Mouse (Mus musculus) layer of hippocampus, postnatal 14 days (tissue): ENCODE data around the gene Ctnna3. TPM values are rescaled to one million over a fixed set of nuclear protein-coding genes. Genes with fewer than 3 reads are reported as not detected.
"Not testable (repeated sequence)": the region's sequence is repeated elsewhere in the genome, so short reads cannot be mapped to it uniquely, and the experiment has no call there.

Experiments used
- DNase-seq, 2 experiments: peaks; one replicate each; pipeline ENCODE4 v3.0.0; 2021 to 2022; ENCODE audit warnings: low spot score in 2 of 2, mixed read lengths in 1 of 2
- long read RNA-seq, 2 experiments: library from polyadenylated mRNA; stranded (forward); transcript quantifications; one replicate each; pipeline ENCODE4 v2.0.0; 2021
- total RNA-seq, 2 experiments: library from RNA; stranded (reverse); gene quantifications; 2 replicates each; pipeline ENCODE4 v1.2.3; 2021

Ctnna3 gene
- 1 to 10 TPM; 1.1 to 1.4 TPM for total RNA-seq
- long read RNA-seq, experiment 1, partial matches to known transcripts, result 0 of 3 reads
- long read RNA-seq, experiment 1, other reads (novel, unspliced or antisense), result 3 of 3 reads
- long read RNA-seq, experiment 2, partial matches to known transcripts, result 0 of 4 reads
- long read RNA-seq, experiment 2, other reads (novel, unspliced or antisense), result 4 of 4 reads

DNA sequence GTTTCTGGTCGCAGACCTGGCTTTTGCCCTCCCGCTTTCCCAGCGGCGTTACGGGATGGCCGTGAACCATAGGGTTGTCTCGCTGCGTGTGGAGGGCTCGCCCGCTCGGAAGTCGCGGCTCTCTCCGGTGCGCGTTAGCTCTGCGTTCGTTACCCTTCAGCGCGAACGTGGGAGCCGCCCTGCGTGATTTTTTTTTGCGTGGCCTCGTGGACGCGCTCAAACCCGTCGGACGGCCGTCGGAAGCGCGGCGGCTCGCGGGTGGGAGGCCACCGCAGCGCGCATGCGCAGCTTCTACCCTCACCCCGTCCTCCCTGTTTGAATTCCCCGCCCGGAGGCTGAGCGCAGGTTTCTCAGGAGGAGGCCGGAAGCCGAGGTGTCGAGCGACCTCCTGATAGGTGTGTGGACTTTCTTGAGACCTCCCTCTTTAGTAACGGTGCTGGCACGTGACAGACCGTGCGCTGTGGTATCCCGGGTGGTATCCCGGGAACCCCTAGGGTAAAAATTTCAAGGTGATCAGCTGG lies at the start of gene Ctnna3:
Gene Ctnna3, plus strand, starts transcription at position 314 of the 521 bp plus-strand sequence.
- DNase-seq, result peak; percentile 86 to 89

DNA sequence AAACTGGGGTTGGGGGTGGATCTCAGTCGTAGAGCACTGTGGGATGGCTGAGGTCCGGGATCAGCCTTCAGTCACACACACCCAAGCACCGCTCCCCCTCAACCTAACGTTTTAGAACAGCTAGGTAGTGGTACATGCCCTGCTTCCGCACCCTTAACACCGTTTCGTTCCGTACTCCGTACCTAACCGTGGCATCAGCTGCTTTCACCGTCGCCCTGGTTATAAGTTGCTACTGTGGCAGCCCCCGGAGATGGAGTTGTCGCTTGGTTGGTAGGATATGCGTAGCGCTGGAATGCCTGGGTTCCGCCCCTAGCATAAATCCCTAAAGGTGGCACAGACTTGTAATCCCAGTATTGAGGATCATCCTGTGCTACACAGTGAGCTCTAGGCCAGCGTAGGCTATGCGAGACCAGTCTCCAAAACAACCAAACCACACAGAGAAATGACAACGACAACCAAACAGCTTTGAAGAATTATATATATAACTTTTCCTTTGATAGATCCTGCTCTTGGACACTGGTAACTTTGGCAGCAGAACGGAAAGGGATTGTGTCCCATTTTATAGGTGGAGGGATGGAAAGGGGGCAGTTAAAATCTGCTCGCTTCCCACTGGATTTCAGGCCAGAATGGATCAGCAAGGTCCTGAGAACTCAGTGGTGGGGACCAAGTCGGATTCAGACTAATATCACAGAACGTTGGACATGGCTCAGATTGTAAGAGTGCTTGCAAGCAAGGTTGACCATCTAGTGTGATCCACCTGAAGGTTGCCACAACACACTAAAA lies 48.2 kb upstream of the Ctnna3 start, which contains the start of gene Sirt1:
Gene Sirt1, minus strand, starts transcription at position 207 of the 783 bp plus-strand sequence.
- peak in 1 of 2 experiments; percentile 7 for DNase-seq

DNA sequence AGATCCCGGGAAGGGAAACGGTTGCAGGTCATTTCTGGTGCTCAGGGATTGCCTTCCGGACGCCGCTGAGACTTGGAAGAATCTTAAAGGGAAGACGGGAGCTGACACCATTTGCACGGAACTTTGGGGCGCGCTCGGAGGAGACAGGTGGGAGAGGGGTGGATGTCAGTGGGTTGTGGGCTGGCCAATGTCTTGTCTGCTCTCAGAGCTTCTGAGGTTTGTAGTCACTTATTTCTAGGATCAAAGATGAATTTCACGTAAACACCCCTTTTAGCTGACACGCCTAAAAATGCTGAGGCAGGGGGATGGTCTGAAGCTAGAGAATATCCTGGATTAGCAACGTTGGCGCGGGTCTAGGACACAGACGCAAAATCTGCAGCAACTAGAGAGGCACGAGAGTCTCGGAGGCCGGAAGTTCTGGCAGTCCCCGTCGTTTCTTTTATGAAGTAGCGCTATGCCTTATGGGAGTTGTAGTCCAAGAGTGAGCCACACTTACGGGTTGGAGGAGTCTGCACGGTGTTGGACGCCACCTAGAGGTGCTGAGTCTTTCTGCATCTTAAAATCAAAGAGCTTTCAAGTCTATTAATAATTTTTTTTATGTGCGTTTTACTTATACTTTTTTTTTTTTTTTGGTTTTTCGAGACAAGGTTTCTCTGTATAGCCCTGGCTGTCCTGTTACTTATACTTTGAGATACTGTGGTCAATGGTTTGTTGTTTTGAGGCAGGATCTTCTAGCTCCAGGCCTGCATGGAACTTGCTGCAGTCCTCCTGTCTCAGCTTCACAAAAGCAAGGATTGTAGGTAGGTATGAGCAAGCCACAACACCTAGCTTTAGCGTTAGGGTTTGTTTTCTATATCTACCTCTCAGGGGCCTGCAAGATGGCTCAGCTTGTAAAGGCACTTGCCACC lies 47.3 kb upstream of the Ctnna3 start, which contains the start of gene Dnajc12:
Gene Dnajc12, plus strand, starts transcription at position 72 of the 908 bp plus-strand sequence.
- DNase-seq, result peak; percentile 65 to 94

DNA sequence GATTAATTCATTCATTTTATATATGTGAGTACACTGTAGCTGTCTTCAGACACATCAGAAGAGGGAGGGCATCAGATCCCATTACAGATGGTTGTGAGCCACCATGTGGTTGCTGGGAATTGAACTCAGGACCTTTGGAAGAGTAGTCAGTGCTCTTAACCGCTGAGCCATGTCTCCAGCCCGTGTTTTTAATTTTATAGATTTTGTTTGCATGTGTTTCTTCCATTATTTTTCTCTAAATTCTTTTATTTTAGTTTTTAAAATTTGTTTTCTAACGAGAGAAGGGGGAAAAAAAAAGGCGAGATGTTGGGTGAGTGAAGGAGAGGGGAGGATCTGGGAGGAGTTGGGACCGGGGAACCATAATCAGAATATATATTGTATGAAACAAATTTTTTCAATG lies 44.0 kb upstream of the Ctnna3 start:
- DNase-seq, result not testable (repeated sequence)

DNA sequence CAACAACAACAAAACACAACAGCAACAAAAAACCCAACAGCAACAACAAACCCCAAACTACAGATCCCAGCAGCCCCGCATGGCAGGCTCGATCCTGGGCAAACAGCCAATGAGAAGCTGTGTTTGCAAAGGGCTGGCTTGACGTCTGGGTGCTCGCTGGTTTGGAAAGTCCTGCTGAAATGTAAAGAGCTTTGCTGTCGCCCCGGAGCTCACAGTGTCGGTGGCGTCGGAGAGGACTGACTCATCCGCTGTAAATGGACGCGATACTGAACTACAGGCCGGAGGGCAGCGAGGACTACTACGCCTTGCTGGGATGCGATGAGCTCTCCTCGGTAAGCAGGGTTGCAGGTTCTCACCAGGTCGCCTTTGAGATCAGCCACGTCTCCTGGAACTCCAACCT lies 43.5 kb upstream of the Ctnna3 start:
- peak; percentile 73 to 90 for DNase-seq

DNA sequence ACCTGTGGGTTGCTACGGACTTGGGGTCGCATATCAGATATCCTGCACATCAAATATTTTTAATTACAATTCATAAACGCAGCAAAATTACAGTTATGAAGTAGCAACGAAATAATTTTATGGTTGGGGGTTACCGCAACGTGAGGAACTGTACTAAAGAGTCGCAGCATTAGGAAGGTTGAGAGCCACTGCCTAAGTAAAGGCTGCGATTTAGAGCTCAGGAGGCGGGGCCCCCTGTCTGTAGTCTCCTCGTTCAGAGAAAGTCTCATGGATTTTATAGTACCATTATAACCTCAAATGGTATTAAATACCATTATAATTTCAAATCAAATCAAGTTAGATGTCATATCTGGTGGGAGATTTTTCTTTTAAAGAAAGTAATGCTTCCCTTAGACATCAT lies 42.9 kb upstream of the Ctnna3 start:
- DNase-seq, result no peak

DNA sequence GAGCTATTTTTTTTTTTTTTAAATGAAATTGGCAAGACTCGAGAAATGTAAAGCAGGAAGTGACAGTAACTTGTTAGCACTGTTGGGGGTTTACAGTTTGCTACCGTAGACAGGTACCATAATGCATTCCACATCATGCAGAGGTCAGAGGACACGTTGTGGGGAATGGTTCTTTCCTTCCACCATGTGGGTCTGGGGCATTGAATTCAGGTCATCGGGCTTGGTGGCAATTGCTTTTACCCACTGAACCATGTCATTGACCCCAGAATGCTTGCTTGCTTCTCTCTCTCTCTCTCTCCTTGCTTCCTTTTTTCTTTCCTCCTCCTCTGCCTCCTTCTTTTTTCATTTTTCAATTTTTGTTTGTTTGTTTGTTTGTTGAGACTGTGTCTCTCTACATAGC lies 41.0 kb upstream of the Ctnna3 start:
- no peak for DNase-seq

DNA sequence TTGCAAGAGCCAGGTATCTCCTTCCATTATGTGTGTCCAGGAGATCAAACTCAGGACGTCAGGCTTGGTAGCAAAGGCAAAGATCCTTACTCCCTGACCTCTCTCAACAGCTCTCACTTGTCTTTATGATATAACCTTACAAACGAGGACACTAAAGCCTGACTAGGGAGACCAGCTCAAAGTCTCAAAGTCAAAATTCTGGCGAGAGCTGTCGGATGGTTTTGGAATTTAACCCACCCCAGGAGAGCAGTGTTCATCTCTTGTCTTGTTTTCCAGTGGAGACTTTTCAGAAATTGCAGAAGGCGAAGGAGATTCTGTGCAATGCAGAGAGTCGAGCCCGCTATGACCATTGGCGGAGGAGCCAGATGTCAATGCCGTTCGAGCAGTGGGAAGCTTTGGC lies 32.9 kb upstream of the Ctnna3 start:
- DNase-seq, result no peak

DNA sequence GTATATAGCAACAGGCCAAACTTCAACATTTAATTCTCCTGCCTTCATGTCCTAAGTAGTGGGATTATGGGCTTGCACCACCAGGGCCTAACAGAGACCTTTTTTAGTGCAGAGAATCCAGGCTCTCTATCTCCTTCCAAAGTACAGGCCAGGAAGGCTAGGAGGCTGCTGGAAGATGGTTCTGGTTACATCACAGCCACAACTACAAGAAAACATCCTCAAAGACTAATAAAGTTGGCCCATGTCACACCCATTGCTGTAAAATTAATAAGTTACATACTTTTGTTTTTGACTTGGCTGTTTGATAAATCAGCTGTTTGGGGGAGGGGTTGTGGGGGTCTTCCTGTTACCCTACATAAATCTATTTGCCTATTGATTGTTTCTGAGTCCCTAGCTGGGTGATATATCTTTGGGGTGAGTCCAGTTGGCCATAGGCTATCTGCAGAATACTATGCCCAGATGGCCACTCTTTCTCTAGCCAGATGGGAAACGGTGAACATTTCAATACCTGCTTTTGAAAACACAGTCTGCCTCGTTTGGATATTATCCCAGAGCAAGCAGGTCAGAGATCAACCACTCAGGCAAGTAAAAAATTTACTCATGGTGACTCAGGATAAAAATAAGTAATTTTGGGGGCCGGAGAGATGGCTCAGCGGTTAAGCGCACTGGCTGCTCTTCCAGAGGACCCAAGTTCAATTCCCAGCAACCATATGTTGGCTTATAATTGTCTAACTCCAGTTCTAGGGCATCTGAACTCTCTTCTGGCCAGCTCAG lies 27.0 kb upstream of the Ctnna3 start:
- DNase-seq, result no peak

DNA sequence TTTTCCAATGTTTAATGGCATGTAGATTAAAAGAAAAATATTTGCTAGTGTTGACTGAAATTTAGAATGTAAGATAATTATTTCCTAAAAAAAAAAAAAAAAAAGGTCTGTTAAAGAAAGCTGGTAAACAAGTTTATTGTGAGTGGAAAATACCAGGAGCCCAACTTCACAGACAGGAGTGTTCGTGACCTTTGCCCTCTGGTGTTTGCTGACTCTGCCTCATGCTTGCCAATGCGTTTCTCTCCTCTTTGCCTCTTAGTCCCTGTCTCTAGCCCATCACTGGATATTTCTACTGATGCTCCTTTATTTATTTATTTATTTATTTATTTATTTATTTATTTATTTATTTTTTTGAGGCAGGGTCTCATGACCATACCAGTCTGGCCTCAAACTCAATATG lies 26.3 kb upstream of the Ctnna3 start:
- no peak for DNase-seq

DNA sequence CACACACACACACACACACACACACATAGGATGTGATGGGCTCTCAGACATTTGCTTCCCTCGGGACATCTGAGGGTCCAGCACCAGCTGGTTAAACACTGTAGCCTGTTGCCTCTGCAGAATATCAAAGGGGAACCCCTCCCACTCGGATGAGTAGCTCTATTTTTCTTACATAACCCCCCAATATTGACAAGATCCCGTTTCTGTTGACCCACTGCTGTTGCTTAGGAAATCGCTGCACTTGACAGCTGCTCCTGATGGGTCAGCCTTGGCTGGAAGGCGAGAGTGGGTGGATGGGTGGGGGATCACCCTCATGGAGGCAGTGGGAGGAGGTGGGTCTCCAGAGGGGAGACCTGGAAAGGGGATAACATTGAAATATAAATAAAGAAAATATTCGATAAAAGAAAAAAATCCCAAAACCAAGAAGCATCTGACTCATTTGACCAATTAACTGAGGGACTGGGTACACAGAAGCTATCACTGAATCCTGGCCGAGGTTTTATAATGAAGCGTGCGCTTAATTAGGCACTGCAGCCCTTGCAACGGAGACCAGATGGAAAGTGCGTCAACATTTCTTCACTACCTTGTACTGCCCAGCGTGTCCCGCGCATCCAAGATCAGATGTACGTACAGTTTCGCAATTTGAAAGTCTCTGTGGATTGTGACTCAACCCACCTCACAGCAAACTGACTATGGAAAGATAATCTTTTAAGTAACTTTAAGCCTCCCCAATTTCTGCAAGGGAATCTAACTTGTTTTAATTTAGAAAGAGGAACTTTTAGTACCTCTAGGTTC lies 19.5 kb upstream of the Ctnna3 start:
- DNase-seq, result no peak

DNA sequence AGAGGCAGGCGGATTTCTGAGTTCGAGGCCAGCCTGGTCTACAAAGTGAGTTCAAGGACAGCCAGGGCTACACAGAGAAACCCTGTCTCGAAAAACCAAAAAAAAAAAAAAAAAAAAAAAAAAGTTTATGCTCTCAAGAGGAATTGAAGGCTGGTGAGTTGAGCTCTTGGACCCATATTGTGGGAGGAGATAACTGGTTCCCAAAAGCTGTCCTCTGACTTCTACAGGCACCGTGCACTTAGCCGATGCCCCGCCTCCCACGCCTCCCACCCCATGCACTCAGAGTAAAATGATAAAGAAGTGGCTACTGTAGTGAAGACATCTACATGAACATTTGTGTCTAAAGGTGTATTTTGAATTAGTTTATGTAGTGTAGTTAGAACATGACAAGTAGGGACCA lies 18.2 kb upstream of the Ctnna3 start:
- not testable (repeated sequence) for DNase-seq

DNA sequence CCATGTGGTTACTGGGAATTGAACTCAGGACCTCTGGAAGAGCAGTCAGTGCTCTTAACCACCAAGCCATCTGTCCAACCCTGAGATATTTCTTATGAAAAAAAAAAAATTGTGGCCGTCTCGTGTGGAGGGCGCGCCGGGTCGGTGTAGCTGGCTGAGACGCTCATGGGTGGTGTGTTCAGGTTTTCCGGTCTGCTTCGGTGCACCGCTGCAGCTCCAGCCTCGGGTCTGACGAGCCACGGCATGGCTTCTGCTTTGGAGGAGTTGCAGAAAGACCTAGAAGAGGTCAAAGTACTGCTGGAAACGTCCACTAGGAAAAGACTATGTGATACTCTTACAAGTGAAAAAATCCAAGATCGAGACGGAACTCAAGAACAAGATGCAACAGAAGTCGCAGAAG lies 17.1 kb upstream of the Ctnna3 start:
- no peak for DNase-seq

DNA sequence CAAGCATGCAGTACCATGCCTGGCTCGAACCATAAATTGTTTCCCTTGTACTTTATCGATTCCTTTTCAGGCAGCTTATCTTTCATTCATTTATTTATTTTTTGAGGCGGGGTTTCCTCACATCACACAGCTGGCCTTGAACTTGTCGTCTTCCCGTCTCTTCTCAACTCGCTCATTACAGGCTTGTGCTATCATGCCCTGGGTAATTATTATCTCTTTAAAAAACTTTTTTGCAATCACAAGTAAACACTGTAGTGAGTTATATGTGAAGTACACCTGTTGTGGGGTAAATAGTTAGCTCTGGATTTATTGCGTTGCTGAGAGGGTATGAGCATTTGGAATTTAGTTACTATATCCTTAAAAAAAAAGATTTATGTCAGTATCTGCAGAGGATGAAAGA lies 14.6 kb upstream of the Ctnna3 start:
- no peak for DNase-seq

DNA sequence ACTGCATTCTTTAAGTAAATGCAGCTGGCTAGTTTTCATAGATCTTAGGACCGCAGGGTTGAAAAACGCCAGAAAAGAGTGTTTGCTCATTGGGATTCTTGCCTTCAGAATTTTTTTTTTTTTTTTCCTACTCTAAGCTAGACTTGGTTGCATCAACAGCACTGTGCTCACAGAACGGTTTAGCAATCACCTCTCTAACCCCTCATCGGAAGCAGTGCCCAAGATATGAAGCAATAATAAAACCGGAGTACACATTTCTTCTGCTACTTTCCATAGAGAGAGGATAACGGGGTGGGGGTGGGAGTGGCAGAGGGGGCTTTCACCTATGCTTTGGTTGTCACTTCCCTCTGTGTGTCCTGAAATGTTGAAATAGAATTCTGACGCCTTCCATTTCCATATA lies 14.0 kb upstream of the Ctnna3 start:
- no peak for DNase-seq

DNA sequence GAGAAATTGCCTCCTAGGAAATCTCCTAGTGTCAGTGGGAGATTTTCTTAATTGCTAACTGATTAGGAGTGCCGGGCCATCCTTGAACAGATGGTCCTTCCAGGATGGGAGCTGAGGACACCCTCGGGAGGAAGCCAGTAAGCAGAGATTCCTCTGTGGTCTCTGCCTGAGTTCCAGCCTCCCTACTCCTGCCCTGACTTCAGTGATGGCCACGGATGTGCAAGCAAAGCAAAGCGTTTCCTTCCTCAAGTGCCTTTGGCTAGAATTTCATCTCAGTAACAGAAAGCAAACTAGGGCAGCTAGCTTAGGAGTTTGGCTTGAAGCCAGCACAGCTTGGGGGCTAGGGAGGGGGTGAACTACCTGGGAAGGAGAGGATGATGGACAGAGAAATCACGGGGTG lies 12.8 kb upstream of the Ctnna3 start:
- DNase-seq, result no peak

DNA sequence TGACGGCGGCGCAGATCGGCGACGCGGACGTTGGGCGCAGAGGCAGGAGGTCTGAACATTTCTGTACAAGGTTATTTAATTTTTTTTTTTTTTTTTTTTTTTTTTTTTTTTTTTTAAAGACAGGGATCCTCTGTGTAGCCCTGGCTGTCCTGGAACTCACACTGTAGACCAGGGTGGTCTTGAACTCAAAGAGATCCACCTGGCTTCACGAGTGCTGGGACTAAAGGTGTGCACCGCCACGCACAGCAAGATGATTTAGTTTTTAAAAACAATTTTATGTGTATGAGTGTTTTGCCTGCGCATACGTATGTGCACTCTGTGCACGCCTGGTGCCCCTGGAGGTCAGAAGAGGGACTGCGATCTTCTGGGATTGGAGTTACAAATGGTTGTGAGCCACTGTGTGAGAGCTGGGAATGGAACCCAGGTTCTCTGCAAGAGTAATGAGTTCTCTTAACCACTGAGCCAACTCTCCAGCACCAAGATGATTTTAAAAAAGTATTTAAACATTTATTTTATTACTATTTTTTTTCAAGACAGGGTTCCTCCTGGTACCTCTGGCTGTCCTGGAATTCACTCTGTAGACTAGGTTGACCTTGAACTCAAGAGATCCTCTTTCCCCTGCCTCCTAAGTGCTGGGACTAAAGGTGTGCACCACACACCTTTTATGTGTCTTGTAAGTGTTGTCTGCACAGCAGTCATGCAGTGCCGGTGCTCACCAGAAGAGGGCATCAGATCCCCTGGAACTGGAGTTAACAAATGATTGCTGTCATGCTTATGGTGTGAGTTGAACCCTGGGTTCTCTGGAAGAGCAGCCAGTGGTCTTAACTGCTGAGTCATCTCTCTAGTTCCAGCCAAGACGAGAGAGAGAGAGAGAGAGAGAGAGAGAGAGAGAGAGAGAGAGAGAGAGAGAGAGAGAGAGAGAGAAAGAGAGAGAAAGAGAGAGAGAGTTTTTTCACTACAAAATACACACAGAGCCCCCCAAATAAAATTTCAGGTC lies 7.9 kb upstream of the Ctnna3 start, which contains the start of gene Gm7075:
Gene Gm7075, minus strand, starts transcription at position 51 of the 997 bp plus-strand sequence.
- no peak for DNase-seq

DNA sequence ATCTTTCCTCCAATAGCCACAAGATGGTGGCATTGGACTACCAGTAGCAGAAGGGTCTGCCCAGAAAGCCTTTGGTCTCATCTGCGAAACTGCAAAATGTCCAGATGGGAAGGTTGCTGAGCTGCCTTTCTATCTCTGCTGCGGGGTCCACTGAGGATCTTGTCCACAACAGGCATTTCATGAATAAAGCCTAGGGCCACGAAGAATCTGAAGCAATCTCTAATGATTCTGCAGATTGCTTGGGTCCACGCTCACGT lies 7.2 kb upstream of the Ctnna3 start:
- no peak for DNase-seq
